Mouse (Mus musculus): ENCODE measurements at regions not wholly inside any gene's neighbourhood (a gene's known extent, or its start where the extent isn't known, plus 50 kb on each side); places are given as distances from the start of the nearest gene placed in this dataset.

GRCm38 (mm10) chr3:128040407-128041115, 144.4 kb upstream of the Fam241a start:
- no peaks in the 10 kb centered on the region for H3K4me1 ChIP-seq (replicated peaks)
- H3K27ac ChIP-seq, result no peak overlapping the region
- H3K9me3 ChIP-seq, result no peaks in the 10 kb centered on the region
- H3K4me3 ChIP-seq, result no peak overlapping the region
- no peaks in the 10 kb centered on the region for H3K36me3 ChIP-seq
- peak; percentile 34 for DNase-seq (ENCODE audit: low spot score)
- WGBS, result 58% methylated on average over 12 of the region's 12 CpGs
- H3K27me3 ChIP-seq (ENCODE audit: insufficient read depth, poor library complexity, severe bottlenecking), result no peaks in the 10 kb centered on the region

- no peak for DNase-seq (ENCODE audit: low spot score)
- Histone ChIP-seq H3K4me3 (no peak overlapping the region), H3K9me3 (no peaks in the 10 kb centered on the region), H3K27ac (no peak overlapping the region), H3K4me1 (replicated peaks) (no peaks in the 10 kb centered on the region), H3K36me3 (no peaks in the 10 kb centered on the region), H3K27me3 (ENCODE audit: insufficient read depth, poor library complexity, severe bottlenecking) (no peaks in the 10 kb centered on the region)
- WGBS, result 66% methylated on average over 5 of the region's 5 CpGs
Measured at GRCm38 (mm10) chr3:128039185-128039584, 143.1 kb upstream of the Fam241a start.

GRCm38 (mm10) chr3:128036538-128036937, 140.4 kb upstream of the Fam241a start:
- Histone ChIP-seq H3K36me3 (no peaks in the 10 kb centered on the region), H3K27ac (no peak overlapping the region), H3K27me3 (ENCODE audit: insufficient read depth, poor library complexity, severe bottlenecking) (no peaks in the 10 kb centered on the region), H3K4me1 (replicated peaks) (no peaks in the 10 kb centered on the region), H3K9me3 (no peaks in the 10 kb centered on the region), H3K4me3 (no peak overlapping the region)
- 82% methylated on average over 10 of the region's 10 CpGs for WGBS
- no peak for DNase-seq (ENCODE audit: low spot score)

- Histone ChIP-seq H3K4me3 (no peak overlapping the region), H3K36me3 (no peaks in the 10 kb centered on the region), H3K27ac (no peak overlapping the region), H3K27me3 (ENCODE audit: insufficient read depth, poor library complexity, severe bottlenecking) (no peaks in the 10 kb centered on the region), H3K4me1 (replicated peaks) (peaks cover 12% of the 10 kb centered on the region), H3K9me3 (no peaks in the 10 kb centered on the region)
- WGBS, result 91% methylated on average over 3 of the region's 3 CpGs
- no peak for DNase-seq (ENCODE audit: low spot score)
Measured at GRCm38 (mm10) chr3:128030352-128030751, 134.2 kb upstream of the Fam241a start.

- Histone ChIP-seq H3K27me3 (ENCODE audit: insufficient read depth, poor library complexity, severe bottlenecking) (no peaks in the 10 kb centered on the region), H3K4me1 (replicated peaks) (peaks cover 12% of the 10 kb centered on the region), H3K36me3 (no peaks in the 10 kb centered on the region), H3K9me3 (no peaks in the 10 kb centered on the region), H3K27ac (no peak overlapping the region), H3K4me3 (no peak overlapping the region)
- 80% methylated on average over 5 of the region's 5 CpGs for WGBS
- no peak for DNase-seq (ENCODE audit: low spot score)
Measured at GRCm38 (mm10) chr3:128029565-128029915, 133.4 kb upstream of the Fam241a start.

- 33% methylated on average over 11 of the region's 11 CpGs for WGBS
- DNase-seq (ENCODE audit: low spot score), result no peak
Measured at GRCm38 (mm10) chr3:128028856-128029564, 132.9 kb upstream of the Fam241a start.

GRCm38 (mm10) chr3:128024856-128025255, 128.7 kb upstream of the Fam241a start:
- no peaks in the 10 kb centered on the region for H3K36me3 ChIP-seq
- H3K27ac ChIP-seq, result no peak overlapping the region
- peaks cover 12% of the 10 kb centered on the region for H3K4me1 ChIP-seq (replicated peaks)
- H3K4me3 ChIP-seq, result no peak overlapping the region
- no peaks in the 10 kb centered on the region for H3K9me3 ChIP-seq
- WGBS, result 83% methylated on average over 12 of the region's 12 CpGs
- H3K27me3 ChIP-seq (ENCODE audit: insufficient read depth, poor library complexity, severe bottlenecking), result no peaks in the 10 kb centered on the region
- no peak for DNase-seq (ENCODE audit: low spot score)

More at GRCm38 (mm10) chr3:128028856-128029564, 132.9 kb upstream of the Fam241a start:
- H3K4me3 ChIP-seq, result no peak overlapping the region
- no peaks in the 10 kb centered on the region for H3K9me3 ChIP-seq
- H3K4me1 ChIP-seq (replicated peaks), result peaks cover 12% of the 10 kb centered on the region
- H3K27me3 ChIP-seq (ENCODE audit: insufficient read depth, poor library complexity, severe bottlenecking), result no peaks in the 10 kb centered on the region
- no peaks in the 10 kb centered on the region for H3K36me3 ChIP-seq
- 0 out of 2 replicates have a peak overlapping the region, but pooled peaks have one; percentile 12 for H3K27ac ChIP-seq

- DNase-seq (ENCODE audit: low spot score), result no peak
- H3K4me3 ChIP-seq, result no peak overlapping the region
- no peaks in the 10 kb centered on the region for H3K9me3 ChIP-seq
- no peaks in the 10 kb centered on the region for H3K36me3 ChIP-seq
- WGBS, result 77% methylated on average over 1 of the region's 1 CpGs
- H3K27me3 ChIP-seq (ENCODE audit: insufficient read depth, poor library complexity, severe bottlenecking), result no peaks in the 10 kb centered on the region
- no peak overlapping the region for H3K27ac ChIP-seq
- H3K4me1 ChIP-seq (replicated peaks), result no peaks in the 10 kb centered on the region
Measured at GRCm38 (mm10) chr3:128014909-128015308, 118.8 kb upstream of the Fam241a start.

- Histone ChIP-seq H3K36me3 (no peaks in the 10 kb centered on the region), H3K27me3 (ENCODE audit: insufficient read depth, poor library complexity, severe bottlenecking) (no peaks in the 10 kb centered on the region), H3K4me1 (replicated peaks) (no peaks in the 10 kb centered on the region), H3K4me3 (no peak overlapping the region), H3K9me3 (no peaks in the 10 kb centered on the region), H3K27ac (no peak overlapping the region)
- WGBS, result 91% methylated on average over 18 of the region's 18 CpGs
- no peak for DNase-seq (ENCODE audit: low spot score)
Measured at GRCm38 (mm10) chr3:128002905-128003641, 106.9 kb upstream of the Fam241a start.

- Histone ChIP-seq H3K36me3 (no peaks in the 10 kb centered on the region), H3K27me3 (ENCODE audit: insufficient read depth, poor library complexity, severe bottlenecking) (no peaks in the 10 kb centered on the region), H3K9me3 (no peaks in the 10 kb centered on the region), H3K4me3 (no peak overlapping the region), H3K4me1 (replicated peaks) (no peaks in the 10 kb centered on the region), H3K27ac (no peak overlapping the region)
- peak; percentile 39 for DNase-seq (ENCODE audit: low spot score)
- 72% methylated on average over 6 of the region's 6 CpGs for WGBS
Measured at GRCm38 (mm10) chr3:128001924-128002501, 105.9 kb upstream of the Fam241a start.

GRCm38 (mm10) chr3:127995678-127996077, 99.6 kb upstream of the Fam241a start:
- H3K27ac ChIP-seq, result no peak overlapping the region
- no peaks in the 10 kb centered on the region for H3K9me3 ChIP-seq
- H3K27me3 ChIP-seq (ENCODE audit: insufficient read depth, poor library complexity, severe bottlenecking), result no peaks in the 10 kb centered on the region
- no peak overlapping the region for H3K4me3 ChIP-seq
- H3K4me1 ChIP-seq (replicated peaks), result no peaks in the 10 kb centered on the region
- no peaks in the 10 kb centered on the region for H3K36me3 ChIP-seq
- DNase-seq (ENCODE audit: low spot score), result no peak
- 73% methylated on average over 7 of the region's 7 CpGs for WGBS

- no peaks in the 10 kb centered on the region for H3K9me3 ChIP-seq
- no peaks in the 10 kb centered on the region for H3K27me3 ChIP-seq (ENCODE audit: insufficient read depth, poor library complexity, severe bottlenecking)
- no peaks in the 10 kb centered on the region for H3K4me1 ChIP-seq (replicated peaks)
- H3K36me3 ChIP-seq, result no peaks in the 10 kb centered on the region
- no peak overlapping the region for H3K4me3 ChIP-seq
- no peak for DNase-seq (ENCODE audit: low spot score)
- WGBS, result 77% methylated on average over 6 of the region's 6 CpGs
- no peak overlapping the region for H3K27ac ChIP-seq
Measured at GRCm38 (mm10) chr3:127987583-127987982, 91.5 kb upstream of the Fam241a start.

GRCm38 (mm10) chr3:127985165-127985564, 89.0 kb upstream of the Fam241a start:
- H3K4me1 ChIP-seq (replicated peaks), result no peaks in the 10 kb centered on the region

More at GRCm38 (mm10) chr3:127985165-127985564, 89.0 kb upstream of the Fam241a start:
- Histone ChIP-seq H3K27ac (no peak overlapping the region), H3K36me3 (no peaks in the 10 kb centered on the region), H3K9me3 (no peaks in the 10 kb centered on the region), H3K4me3 (no peak overlapping the region), H3K27me3 (ENCODE audit: insufficient read depth, poor library complexity, severe bottlenecking) (no peaks in the 10 kb centered on the region)
- no peak for DNase-seq (ENCODE audit: low spot score)
- 90% methylated on average over 3 of the region's 3 CpGs for WGBS

Measured in hindbrain, embryonic 10.5 days (tissue).